Mouse (Mus musculus) lung, postnatal 0 days (tissue): Measurements from ENCODE around the gene Atp5l.

Experiments
- CTCF ChIP-seq: IDR thresholded peaks from 2 replicates; pipeline ENCODE4 v1.5.1; 2016; ENCODE audit warnings: antibody characterized with exemption, mild to moderate bottlenecking
- EP300 ChIP-seq: IDR thresholded peaks from 2 replicates; pipeline ENCODE4 v1.6.1; 2016; ENCODE audit warnings: antibody characterized with exemption, mild to moderate bottlenecking, control low read depth

- TF ChIP-seq CTCF: no peak
- no peak for TF ChIP-seq EP300
Measured at GRCm38 (mm10) chr9:44942421-44942820, 21.9 kb upstream of the Atp5l start.
